Mouse (Mus musculus): Measurements from ENCODE around the gene Ugcg. TPM values are rescaled to one million over a fixed set of nuclear protein-coding genes. Genes with fewer than 3 reads are reported as not detected.
"Not testable (repeated sequence)": the region's sequence is repeated elsewhere in the genome, so short reads cannot be mapped to it uniquely, and the experiment has no call there.

The Ugcg gene
- polyA plus RNA-seq, 1 experiment from 2014 or later, result 6.2 TPM

DNA sequence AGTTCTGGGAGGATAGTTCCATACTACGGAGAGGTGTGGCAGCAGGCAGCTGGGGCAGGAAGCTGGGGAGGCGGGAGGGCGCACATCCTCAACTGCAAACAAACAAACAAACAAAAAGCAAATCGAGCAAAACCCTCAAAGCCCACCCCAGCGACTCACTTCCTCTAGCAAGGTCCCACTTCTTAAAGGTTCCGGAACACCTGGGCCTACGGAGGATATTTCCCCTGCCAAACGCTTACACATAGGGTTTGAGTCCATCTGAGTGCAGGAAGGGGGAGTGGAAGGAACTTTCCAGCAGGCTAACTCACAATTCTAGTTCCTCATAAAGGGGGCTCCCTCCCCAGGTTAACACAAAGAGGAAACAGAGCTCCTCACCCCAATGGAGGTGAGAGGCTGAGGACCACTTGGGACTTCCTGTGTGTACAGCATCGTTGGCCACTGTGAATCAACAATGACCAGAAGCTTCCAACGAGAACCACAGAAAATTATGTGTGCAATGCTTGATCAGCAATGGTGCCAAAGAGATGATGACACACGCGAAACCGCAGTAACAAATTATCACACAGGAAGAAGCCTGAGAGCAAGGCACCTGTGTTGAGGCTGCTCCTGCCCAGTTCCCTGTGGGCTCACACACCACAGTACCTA lies 71.9 kb downstream of the Ugcg start:
- no peaks in the 10 kb centered on the region for H3K9me3 ChIP-seq (replicated peaks)
- no peaks in the 10 kb centered on the region for H3K36me3 ChIP-seq
- no peak for ATAC-seq (replicated peaks; ENCODE audit: insufficient number of reproducible peaks, insufficient read depth, low FRiP score, low read depth)
- H3K27me3 ChIP-seq, result no peaks in the 10 kb centered on the region
- WGBS, result 75% methylated on average over 13 of the region's 13 CpGs
- H3K4me2 ChIP-seq, result no peak overlapping the region
- H3K9ac ChIP-seq, result no peak overlapping the region
- no peaks in the 10 kb centered on the region for H3K4me1 ChIP-seq (replicated peaks)
- peak overlapping the region; percentile 51; the same call in 1 of the 2 replicates for H3K27ac ChIP-seq
- no peak overlapping the region for H3K4me3 ChIP-seq

DNA sequence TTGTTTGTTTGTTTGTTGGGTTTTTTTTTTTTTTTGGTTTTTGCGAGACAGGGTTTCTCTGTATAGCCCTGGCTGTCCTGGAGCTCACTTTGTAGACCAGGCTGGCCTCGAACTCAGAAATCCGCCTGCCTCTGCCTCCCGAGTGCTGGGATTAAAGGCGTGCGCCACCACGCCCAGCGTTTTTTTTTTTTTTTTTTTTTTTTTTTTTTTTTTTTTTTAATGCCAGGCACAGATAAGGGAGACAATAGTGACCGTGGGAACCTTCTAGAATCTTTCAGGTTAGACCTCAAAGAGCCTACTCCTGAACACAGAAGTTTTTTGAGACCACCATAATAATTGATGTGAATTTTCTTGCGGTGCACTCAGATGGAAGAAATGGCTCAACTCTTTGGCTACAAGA lies 72.5 kb downstream of the Ugcg start:
- not testable (repeated sequence) for ATAC-seq (replicated peaks; ENCODE audit: insufficient number of reproducible peaks, insufficient read depth, low FRiP score, low read depth); H3K4me2 ChIP-seq; H3K27me3 ChIP-seq; H3K4me1 ChIP-seq (replicated peaks); H3K9me3 ChIP-seq (replicated peaks); H3K27ac ChIP-seq; H3K9ac ChIP-seq; H3K36me3 ChIP-seq; H3K4me3 ChIP-seq
- 85% methylated on average over 6 of the region's 10 CpGs for WGBS

DNA sequence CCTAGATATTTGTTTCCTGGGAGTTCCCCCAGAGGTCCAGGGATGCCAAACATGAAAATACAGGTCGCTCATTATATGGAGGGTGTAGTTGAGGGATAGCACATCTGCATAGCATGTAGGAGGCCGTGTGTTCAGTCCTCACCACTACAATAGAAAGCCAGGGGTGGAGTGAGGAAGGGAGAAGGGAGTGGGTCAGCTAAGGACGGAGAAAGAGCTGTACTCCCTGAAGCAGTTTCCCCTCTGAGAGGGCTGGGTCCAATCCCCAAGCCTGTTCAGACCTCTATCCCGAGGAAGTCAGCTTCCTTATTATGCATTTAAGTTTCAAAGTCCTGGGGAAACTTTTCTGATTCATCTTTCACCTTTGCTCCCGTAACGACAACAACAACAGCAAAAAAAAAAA lies 73.1 kb downstream of the Ugcg start:
- no peak overlapping the region for H3K4me3 ChIP-seq
- H3K36me3 ChIP-seq, result no peaks in the 10 kb centered on the region
- ATAC-seq (replicated peaks; ENCODE audit: insufficient number of reproducible peaks, insufficient read depth, low FRiP score, low read depth), result no peak
- H3K27me3 ChIP-seq, result no peaks in the 10 kb centered on the region
- WGBS, result 72% methylated on average over 6 of the region's 6 CpGs
- no peaks in the 10 kb centered on the region for H3K9me3 ChIP-seq (replicated peaks)
- H3K27ac ChIP-seq, result no peak overlapping the region
- no peak overlapping the region for H3K4me2 ChIP-seq
- H3K9ac ChIP-seq, result no peak overlapping the region
- no peaks in the 10 kb centered on the region for H3K4me1 ChIP-seq (replicated peaks)

DNA sequence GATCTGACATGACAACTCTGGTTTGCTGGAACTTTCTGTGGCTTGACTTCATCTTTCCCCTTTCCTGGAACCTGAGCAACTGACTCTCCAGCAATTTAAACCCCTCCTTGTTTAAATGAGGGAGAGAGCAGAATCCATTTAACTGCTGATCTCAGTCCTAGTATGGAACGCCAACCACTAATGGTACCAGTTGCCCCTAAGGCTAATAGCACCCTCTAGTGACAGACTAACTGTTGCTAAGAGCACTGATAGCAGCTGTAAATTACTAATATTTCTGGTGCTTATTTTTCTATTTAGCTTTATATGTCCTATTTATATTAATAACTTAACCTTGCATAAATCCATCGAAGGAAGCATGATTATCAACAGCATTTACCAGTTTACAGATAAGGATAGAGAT lies 74.4 kb downstream of the Ugcg start:
- WGBS, result 71% methylated on average over 2 of the region's 2 CpGs
- Histone ChIP-seq H3K4me3 (no peak overlapping the region), H3K27me3 (no peaks in the 10 kb centered on the region), H3K27ac (no peak overlapping the region), H3K4me2 (no peak overlapping the region), H3K9me3 (replicated peaks) (no peaks in the 10 kb centered on the region), H3K4me1 (replicated peaks) (no peaks in the 10 kb centered on the region), H3K9ac (no peak overlapping the region), H3K36me3 (no peaks in the 10 kb centered on the region)
- ATAC-seq (replicated peaks; ENCODE audit: insufficient number of reproducible peaks, insufficient read depth, low FRiP score, low read depth), result no peak

DNA sequence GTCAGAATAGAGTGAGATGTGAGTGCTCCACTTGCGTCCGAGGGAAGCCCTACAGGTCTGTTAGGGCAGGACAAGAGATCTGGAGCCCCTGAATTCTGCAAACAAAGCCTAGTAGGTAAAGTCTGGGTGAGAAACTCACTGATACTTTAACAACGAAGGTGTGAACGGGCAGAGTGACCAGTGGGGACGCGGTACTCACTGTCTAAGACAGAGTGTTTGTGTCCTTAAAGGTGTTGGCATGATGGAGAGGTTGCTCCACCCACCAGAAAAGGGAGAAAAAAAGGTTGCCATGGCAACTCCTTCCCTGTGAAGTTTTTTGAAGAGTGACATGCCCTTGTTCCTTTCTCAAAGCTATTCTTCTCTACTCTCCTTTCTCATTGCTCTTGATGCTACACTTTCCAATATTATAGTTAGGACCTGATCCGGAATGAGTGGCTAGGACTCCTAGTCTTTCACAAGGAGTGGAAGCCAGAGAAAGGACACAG lies 75.6 kb downstream of the Ugcg start:
- no peak for ATAC-seq (replicated peaks; ENCODE audit: insufficient number of reproducible peaks, insufficient read depth, low FRiP score, low read depth)
- 69% methylated on average over 7 of the region's 7 CpGs for WGBS
- no peaks in the 10 kb centered on the region for H3K36me3 ChIP-seq
- no peak overlapping the region for H3K4me3 ChIP-seq
- H3K4me1 ChIP-seq (replicated peaks), result no peaks in the 10 kb centered on the region
- H3K9me3 ChIP-seq (replicated peaks), result no peaks in the 10 kb centered on the region
- H3K27ac ChIP-seq, result no peak overlapping the region
- no peak overlapping the region for H3K4me2 ChIP-seq
- H3K9ac ChIP-seq, result no peak overlapping the region
- H3K27me3 ChIP-seq, result no peaks in the 10 kb centered on the region

DNA sequence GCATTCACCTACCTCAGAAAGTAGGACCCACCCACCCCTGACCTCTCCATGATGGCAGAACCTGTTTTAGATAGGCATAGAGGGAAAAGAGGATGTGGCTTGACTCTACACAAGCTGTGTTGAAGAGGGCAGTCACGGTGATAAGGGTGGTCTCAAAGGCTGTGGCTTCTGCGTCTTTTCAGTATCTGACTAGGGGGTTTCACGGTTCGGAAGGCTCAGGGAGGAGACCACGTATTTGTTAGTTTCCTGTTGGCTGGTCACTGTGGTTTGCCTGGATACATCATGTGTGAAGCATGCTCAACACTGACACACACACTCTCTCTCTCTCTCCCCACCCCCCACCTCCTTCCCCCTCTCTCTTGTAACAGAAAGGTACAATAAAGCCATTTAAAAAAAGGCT lies 76.1 kb downstream of the Ugcg start:
- WGBS, result 74% methylated on average over 5 of the region's 5 CpGs
- Histone ChIP-seq H3K4me3 (no peak overlapping the region), H3K27ac (no peak overlapping the region), H3K36me3 (no peaks in the 10 kb centered on the region), H3K9ac (no peak overlapping the region), H3K27me3 (no peaks in the 10 kb centered on the region), H3K4me1 (replicated peaks) (no peaks in the 10 kb centered on the region), H3K4me2 (no peak overlapping the region), H3K9me3 (replicated peaks) (no peaks in the 10 kb centered on the region)
- ATAC-seq (replicated peaks; ENCODE audit: insufficient number of reproducible peaks, insufficient read depth, low FRiP score, low read depth), result no peak

DNA sequence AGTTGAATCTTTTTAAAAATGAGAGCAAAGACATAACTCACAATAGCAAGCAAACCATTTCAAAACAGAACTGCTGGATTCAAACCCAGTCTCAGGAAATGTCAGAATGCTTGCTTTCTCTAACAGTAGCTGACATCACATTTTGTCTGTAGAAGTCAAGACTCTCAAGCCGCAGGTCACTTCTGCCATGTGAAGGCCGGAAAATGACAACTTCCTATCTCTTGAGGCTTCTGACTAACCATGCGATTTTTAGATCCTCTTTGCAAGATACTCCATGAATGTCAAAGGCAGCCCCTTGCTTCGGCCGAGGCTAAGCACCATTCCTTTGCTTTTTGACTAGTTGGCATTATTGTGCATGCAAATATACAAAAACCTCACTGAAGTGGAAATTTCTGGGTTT lies 76.6 kb downstream of the Ugcg start:
- Histone ChIP-seq H3K27ac (no peak overlapping the region), H3K36me3 (no peaks in the 10 kb centered on the region), H3K9ac (no peak overlapping the region), H3K27me3 (no peaks in the 10 kb centered on the region), H3K4me2 (no peak overlapping the region), H3K9me3 (replicated peaks) (no peaks in the 10 kb centered on the region), H3K4me3 (no peak overlapping the region), H3K4me1 (replicated peaks) (no peaks in the 10 kb centered on the region)
- 77% methylated on average over 5 of the region's 5 CpGs for WGBS
- ATAC-seq (replicated peaks; ENCODE audit: insufficient number of reproducible peaks, insufficient read depth, low FRiP score, low read depth), result no peak

Other genes starting within 250 kb of the Ugcg start
- gene Zkscan16, start 245.6 kb upstream of the Ugcg start, polyA plus RNA-seq (2015; fragmentation: Nextera tagmentation; extraction: Ambion mirVana), result 0.05 and 0.08 TPM in 2 replicates
- gene Ptgr1, start 202.1 kb upstream of the Ugcg start, polyA plus RNA-seq (2015; fragmentation: Nextera tagmentation; extraction: Ambion mirVana), result 11.3 and 16.6 TPM in 2 replicates
- gene Dnajc25, start 194.2 kb upstream of the Ugcg start, polyA plus RNA-seq (2015; fragmentation: Nextera tagmentation; extraction: Ambion mirVana), result 9.0 and 11.5 TPM in 2 replicates
- gene Gm20503, start 186.0 kb upstream of the Ugcg start, polyA plus RNA-seq (2015; fragmentation: Nextera tagmentation; extraction: Ambion mirVana), result 12.2 and 15.5 TPM in 2 replicates
- 39.5 and 43.2 TPM in 2 replicates for gene Gng10, start 154.2 kb upstream of the Ugcg start, polyA plus RNA-seq (2015; fragmentation: Nextera tagmentation; extraction: Ambion mirVana)
- not detected in 2 replicates for gene AI481877, start 50.3 kb upstream of the Ugcg start, polyA plus RNA-seq (2015; fragmentation: Nextera tagmentation; extraction: Ambion mirVana)
- 3.7 and 6.8 TPM in 2 replicates for gene Susd1, start 249.4 kb downstream of the Ugcg start, polyA plus RNA-seq (2015; fragmentation: Nextera tagmentation; extraction: Ambion mirVana)